Mouse (Mus musculus) megakaryocyte, embryonic 14.5 days (primary cell): ENCODE results near the gene Rnf31.

Experiments used
- FLI1 ChIP-seq: IDR thresholded peaks from 2 replicates; pipeline ENCODE4 v1.6.1; 2012; ENCODE audit warnings: low read length, inconsistent platforms, mixed read lengths
- GATA1 ChIP-seq: IDR thresholded peaks from 3 replicates; pipeline ENCODE4 v1.6.1; 2012; ENCODE audit warnings: mixed read lengths, low read length, inconsistent platforms, borderline replicate concordance

- TF ChIP-seq GATA1 (no peak), FLI1 (no peak)
Observed at GRCm38 (mm10) chr14:55644261-55644888, 52.9 kb downstream of the Rnf31 start.
